Mouse (Mus musculus): ENCODE measurements around the gene Zfp72.

Zfp72 gene

GRCm38 (mm10) chr13:74390371-74390990, at the start of gene Zfp72:
Gene Zfp72 (minus strand): TSS chr13:74390836.
- DNase-seq = peak; percentile 79 to 84

GRCm38 (mm10) chr13:74439895-74440294, 49.3 kb upstream of the Zfp72 start:
- DNase-seq = no peak

GRCm38 (mm10) chr13:74399298-74399839, 8.7 kb upstream of the Zfp72 start, which contains the start of gene Ftl1-ps1:
Gene Ftl1-ps1 (plus strand): TSS chr13:74399694.
- peak in 1 of 2 experiments; percentile 4 for DNase-seq

GRCm38 (mm10) chr13:74391156-74391555, 520 bp upstream of the Zfp72 start:
- no peak for DNase-seq

DNA sequence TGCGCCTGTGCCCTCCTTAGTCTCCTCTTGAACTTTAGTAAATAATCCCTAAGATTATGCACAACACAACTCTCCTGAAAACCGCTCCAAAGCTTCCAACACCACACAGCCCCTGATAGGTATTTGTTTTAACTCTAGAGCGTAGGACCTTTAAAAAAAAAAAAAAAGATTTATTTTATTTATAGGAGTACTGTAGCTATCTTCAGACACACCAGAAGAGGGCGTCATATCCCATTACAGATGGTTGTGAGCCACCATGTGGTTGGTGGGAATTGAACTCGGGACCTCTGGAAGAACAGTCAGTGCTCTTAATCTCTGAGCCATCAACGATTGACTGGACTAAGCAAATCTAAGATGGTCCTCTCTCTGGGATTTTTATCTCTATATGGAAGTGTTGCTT, 906 bp downstream of the Zfp72 start:
- no peak for DNase-seq

GRCm38 (mm10) chr13:74382289-74382688, 8.3 kb downstream of the Zfp72 start:
- no peak for DNase-seq

GRCm38 (mm10) chr13:74381533-74382276, 8.9 kb downstream of the Zfp72 start:
- DNase-seq = no peak

DNA sequence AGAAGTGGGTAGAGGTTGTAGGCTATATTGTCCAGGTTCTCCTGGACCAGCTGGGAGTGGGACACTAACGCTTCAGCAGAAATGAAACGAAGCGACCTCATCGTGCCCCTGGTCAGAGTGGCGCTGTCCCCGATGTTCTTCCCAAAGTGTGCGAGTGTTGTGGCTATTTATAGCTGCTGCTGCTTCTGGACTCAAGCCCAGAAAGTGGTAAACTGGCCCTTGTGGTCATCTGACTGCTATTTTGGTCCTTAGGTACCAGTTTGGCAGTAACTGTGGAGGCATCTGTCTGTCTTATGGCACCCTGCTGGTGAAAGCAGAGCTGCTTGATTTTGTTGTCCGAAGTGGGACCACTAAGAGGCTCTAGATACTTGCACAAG, 26.8 kb downstream of the Zfp72 start, which contains the start of gene Lrrc14b:
TSS of gene Lrrc14b (minus strand) at position 147 of the 377 bp plus-strand sequence.
- DNase-seq = peak; percentile 25 to 30

- no peak for DNase-seq
These were observed 27.3 kb downstream of the Zfp72 start for GRCm38 (mm10) chr13:74363176-74363858.

- no peak for DNase-seq
These were observed 28.4 kb downstream of the Zfp72 start for GRCm38 (mm10) chr13:74362218-74362617.

GRCm38 (mm10) chr13:74356491-74356890, 34.1 kb downstream of the Zfp72 start:
- no peak for DNase-seq

GRCm38 (mm10) chr13:74350435-74350906, 40.2 kb downstream of the Zfp72 start:
- no peak for DNase-seq

DNA sequence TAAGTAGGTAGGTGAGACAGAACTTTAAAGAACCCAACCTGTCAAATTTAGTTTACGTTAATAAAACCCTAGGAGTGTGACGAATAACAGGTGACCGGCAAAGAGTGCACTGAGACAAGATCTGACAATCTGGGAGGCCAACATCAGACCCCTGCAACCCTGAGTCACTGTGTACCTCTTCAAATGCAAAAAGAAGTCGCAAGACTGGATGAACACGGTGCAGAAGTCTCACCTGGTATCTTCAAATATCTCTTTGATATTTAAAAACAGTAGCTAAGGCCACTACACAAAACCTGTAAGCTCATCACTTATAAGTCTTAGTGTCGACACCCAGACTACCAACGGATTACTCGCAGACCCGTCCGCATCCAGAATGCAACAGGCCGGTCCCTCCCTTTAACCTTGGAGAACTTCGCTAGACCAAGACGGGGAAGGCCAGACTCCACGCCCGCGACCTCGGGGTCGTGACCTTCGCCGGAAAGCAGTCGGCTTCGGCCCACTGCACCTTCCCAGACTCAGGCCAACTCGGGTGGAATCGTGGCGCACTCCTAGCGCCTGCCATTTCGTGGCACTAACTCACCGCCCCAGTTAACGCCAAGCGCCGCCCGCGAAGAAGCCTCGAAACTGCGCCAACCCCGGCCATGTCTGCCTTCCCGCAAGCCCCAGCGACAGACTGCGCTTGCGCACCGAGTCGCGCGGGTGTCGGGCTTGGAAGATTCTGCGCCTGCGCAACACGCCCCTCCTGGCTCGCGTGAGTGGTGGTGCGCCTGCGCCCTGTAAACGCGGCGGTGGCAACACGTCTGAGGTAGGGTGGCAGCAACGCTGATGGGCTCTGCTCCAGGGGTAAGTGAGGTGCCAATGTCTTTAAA, 40.8 kb downstream of the Zfp72 start, which contains the start of the genes Sdha and Ccdc127:
TSS of gene Sdha (minus strand) at position 715 of the 869 bp plus-strand sequence.
TSS of gene Ccdc127 (plus strand) at position 744 of the 869 bp plus-strand sequence.
- peak; percentile 95 to 96 for DNase-seq

- peak in 1 of 2 experiments; percentile 40 for DNase-seq
These were observed 49.6 kb downstream of the Zfp72 start for GRCm38 (mm10) chr13:74341036-74341435.

- DNase-seq = no peak
These were observed 61.3 kb downstream of the Zfp72 start for GRCm38 (mm10) chr13:74329321-74329720.
